Mouse (Mus musculus) inflammation-experienced regulatory T-cells, adult 6 months (primary cell): ENCODE data around the gene Supt20. TPM values are rescaled to one million over a fixed set of nuclear protein-coding genes. Genes with fewer than 3 reads are reported as not detected.

Experiments used
- ATAC-seq: one replicate; pipeline ENCODE4 v1.8.0; 2017
- polyA plus RNA-seq, 3 experiments: library from polyadenylated mRNA; unstranded; fragments of 100-300 nt; shearing (Covaris generic); gene quantifications; one replicate each; pipeline ENCODE4 v1.2.1; 2017

Supt20 gene
- polyA plus RNA-seq, 3 experiments from 2014 or later = 167 to 260 (median 233) TPM

DNA sequence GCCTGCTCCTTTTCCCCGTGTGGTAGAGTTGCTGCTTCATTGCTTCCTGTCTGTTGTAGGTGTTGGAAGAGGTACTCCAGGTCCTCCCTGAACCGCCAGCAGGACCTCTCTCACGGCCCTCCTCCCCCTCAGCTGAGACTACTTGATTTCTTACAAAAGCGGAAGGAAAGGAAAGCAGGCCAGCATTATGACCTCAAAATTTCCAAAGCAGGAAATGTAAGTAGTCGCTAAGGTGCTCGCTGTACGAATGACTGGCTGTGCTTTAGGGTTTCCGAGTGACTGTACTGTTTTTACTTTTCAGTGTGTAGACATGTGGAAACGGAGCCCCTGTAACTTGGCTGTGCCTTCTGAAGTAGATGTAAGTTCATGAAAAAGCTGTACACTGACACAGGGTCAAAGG is 16.4 kb downstream of the Supt20 start:
- ATAC-seq = peak; percentile 94

DNA sequence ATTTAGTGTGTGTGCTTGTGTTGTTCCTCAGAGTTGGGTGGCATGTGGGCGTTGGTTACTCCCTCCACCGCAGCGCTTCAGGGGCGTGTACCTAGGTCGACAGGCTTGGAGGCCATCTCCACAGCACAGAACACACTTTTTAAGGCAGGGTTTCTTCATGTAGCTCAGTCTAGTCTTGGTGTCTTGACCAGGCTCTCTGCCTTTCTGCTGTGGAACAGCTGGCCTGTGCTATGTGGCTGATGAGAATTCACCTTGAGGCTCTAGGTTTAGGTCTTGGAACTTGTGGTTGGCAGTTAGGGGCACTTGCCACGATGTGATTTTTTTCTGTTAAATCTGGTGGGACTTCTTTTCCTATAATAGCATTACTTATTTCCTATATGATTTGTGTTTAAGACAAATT is 21.6 kb downstream of the Supt20 start, which contains the start of gene Gm21958:
Gene Gm21958, minus strand, starts transcription at position 101 of the 400 bp plus-strand sequence.
- no peak for ATAC-seq

DNA sequence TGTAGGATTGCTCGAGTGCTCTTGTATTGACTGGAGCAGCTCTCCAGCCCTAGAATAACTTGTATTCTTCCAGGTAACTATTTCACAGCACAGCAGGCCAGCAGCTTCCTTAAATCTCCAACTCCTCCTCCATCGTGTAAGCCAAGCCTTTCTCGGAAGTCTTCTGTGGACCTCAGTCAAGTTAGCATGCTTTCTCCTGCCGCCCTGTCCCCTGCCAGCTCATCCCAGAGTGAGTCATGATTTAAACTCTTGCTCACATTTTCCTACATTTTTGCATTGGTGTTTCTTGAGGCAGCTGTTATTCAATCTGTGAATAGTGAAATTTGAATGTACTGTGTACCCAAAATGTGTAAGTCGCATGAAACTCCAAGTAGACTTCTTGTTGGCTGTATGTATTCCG is 22.9 kb downstream of the Supt20 start:
- ATAC-seq = no peak

DNA sequence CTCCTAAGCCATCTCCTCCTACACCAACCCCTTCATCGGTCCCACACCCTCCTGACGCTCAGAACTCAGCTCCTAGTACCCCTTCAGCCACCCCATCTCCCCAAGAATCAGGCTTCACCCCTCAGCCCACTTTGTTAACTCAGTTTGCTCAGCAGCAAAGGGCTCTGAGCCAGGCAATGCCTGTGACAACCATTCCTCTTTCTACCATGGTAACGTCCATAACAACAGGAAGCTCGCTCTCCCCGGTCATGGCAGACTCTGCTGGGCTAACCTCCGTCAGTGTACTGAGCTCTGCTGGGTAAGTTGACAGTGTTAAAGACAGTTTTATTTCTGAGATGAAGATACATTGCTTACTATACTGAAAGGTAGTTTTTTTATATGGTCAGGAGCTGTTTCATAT is 24.7 kb downstream of the Supt20 start:
- no peak for ATAC-seq

DNA sequence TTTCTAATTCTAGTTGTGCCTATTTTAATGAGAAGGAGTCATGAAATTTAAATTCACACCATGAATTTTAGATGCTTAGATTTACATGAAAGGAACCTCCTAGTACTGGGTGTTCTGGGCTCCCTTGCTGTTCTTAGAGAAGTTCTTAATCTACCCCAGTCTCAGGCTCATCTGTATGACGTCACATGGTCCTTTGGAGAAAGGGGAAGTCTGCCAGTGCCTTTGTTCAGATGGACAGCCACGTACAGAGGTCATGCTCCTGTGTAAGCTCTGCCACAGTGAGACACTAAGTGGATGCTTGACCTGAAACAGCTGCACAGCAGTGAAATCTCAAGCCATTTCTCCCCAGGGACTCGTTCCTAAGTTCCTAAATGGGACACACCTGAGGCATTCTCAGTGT is 26.3 kb downstream of the Supt20 start:
- ATAC-seq = no peak

DNA sequence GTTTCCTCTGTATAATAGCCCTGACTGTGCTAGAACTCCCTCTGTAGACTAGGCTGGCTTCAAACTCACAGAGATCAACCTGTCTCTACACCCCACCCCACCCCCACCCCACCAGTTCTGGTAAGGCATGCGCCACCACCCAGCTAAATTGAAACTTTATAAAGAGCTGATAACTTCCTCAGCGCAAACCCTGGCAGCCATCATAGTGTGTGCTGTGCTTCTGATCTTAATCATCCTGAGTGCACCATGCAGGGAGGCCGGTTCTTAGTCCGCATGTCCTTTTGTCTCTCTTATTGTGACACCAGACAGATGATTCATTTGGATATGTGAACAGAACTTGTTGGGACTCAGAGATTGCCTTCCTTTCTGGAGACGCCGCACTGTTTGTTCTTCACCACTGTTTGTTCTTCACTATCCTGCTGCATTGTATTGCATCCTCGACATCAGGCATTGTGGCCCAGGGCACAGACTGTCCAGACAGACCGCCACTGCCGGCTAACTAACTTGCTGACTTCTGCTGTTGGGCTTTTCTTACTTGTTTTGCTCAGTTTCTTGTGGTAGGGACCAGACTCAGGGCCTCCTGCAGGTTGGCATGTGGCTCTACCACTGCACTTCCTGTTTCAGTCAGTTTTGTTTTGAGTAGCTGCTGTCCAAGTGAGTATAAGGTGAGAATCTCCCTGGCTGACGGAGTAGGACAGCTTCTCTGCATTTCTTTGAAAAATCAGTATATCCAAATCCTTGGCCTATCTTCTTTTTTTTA is 31.3 kb downstream of the Supt20 start:
- ATAC-seq = peak; percentile 90

DNA sequence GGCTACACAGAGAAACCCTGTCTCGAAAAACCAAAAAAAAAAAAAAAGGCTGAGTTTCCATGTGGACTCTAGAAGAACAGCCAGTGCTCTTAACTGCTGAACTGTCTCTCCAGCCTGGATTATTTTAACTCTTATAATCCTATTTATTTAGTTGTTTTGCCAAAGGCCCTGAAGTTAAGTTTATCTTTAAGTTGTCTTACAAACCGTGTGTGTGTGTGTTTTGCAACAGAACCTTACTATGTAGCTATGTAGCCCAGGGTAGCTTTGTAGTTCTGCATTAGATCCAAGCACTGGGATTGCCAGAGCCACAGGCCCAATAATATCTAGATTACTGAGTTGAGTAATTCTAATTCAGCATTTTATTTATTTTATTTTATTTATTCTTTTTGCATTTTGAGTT is 32.7 kb downstream of the Supt20 start:
- ATAC-seq = no peak

DNA sequence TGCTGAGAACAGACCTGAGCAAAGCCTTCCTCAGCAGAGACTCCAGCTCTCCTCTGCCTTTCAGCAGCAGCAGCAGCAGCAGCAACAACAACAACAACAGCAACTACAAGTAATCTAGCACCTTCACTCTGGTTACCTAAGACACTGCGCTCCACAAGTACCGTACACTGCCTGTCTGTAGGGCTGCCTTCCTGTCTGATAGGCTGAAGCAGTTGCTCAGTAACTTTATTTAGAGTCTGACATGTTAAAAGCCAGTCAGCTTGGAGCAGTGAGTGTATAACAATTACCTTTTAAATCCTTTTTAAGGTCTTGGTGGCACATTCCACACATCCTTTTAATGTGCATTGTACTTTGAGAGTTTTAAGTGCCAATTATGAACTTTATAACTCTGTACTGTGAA is 35.0 kb downstream of the Supt20 start:
- ATAC-seq = peak; percentile 6

DNA sequence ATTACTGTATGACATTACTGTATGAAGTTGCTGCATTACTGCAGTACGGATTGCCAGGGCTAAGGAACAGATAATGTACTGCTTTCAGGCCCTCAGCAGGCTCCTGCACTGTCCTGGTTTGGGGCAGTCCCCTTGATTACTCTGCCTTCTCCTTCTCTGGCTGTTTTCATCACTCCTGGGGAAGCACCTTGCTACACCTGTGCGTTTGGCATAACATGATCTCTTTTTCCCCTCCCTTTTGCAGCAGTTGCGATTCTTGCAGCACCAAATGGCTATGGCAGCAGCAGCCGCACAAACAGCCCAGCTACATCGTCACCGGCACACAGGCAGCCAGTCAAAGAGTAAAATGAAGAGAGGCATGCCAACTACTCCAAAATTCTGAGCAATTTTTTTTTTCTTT is 35.5 kb downstream of the Supt20 start:
- ATAC-seq = no peak

DNA sequence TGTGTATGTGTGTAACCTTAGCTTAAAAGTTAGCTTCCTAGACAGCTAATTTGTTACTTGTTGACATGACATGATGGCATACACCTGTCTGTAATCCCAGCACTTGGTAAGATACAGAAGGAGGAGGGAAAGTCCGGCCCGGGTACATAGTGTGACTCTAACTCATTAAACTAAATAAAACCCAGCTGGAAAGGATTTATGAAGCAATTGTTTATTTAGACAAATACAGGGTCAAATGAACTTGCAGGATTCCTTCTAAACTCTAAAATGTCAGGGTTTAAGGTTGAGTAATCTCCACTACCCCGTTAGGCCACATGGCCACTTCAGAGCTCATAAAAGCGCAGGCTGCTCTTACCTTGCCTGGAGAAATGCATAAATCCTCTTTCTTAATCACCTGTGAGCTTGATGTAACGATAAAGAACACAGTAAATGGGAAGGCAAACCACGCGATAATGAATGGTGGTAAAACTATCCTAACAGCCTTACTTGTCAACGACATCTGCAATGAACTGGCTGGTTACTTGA is 39.1 kb downstream of the Supt20 start:
- no peak for ATAC-seq

DNA sequence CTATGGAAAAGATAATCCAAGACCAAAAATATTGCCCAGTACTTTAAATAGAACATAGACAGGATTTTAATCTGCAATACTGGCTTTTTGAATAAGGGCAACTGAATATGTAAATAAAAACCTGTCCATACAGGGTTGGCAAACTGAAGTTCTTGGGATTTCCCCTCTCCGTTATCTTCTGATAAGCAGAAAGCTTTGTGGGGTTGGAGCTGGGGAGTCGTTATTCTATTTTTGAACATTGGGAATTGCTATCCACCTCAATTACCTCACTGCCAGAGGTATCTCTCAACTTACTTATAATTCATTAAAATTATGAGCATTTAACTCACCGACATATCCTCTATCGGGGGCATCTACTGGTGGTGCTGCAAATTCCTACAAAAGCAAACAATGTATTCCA is 39.8 kb downstream of the Supt20 start:
- no peak for ATAC-seq

DNA sequence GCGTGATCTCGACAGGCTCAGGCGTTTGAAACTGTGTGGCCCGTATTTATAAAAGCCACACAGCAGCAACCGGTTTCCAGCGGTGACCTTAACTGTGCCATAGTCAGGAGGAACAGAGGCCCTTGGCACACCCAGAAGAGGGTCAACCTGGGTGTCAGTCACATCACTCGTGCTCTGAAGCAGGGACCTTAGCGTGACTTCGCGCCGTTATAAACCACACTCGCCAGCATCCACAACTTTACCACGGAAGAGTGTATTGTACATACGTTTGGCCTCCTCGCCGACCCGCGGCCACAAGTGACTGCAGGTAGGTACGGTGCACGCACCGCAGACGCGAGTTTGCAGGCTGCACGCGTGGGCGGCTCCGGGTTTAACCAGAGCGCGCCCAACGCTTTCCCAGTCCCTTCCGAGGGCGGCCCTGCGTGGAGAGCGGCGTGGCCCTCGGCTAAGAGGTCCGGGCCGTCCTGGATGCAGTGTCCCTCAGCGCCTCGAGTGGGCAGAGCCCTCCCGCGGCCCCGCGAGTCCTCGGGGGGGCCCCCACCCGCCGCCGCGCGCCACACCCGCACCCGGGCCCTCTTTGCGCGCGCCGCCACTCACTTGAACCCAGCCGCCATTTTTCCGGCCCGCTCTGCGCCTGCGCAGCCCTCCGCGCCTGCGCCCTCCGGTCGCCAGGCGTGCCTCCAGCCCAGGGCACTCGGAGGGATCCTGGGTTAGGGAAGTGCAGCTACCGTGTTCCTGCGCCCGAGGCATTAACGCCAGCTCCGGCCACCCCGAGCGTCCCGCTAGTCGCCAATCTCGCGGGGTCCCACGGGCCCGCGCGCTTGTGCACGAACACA is 42.0 kb downstream of the Supt20 start:
- peak; percentile 74 for ATAC-seq

DNA sequence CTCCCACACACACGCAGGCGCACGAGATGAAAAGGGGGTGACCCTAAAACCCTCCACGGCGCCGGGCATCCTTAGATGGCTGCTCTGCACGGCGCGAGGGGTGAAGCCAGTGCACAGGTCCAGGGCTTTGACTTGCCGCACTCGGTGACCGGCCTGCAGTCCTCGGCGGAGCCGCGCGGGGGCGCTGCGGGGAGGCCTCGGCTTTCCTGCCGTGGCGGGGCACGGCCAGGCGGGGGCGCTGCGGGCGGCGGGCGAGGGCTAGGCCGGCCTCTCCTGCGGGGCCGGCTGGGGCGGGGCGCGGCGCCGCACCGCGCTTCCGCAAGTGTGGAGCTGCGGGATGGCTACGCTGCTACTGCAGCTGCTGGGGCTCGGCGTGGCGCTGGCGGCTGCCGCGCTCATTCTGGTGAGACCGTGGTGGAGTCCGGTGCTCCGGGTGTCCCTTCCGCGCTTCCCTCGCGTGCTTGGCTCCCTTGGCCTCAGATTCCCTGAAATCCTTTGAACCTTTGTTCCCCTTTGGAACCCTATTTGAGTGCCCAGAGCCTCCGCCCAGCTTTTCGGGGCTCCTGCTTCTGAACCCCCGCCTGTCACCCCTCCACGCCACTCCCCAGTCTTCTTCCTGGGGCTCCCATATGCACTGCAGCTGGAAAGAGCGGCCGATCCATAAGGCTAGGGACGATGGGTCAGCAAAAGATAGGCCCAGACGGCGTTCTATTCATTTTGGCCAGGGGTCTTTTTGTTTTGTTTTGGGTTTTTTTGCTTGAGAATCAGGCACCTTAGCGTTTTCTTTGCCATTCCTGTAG is 42.8 kb downstream of the Supt20 start, which contains the start of the genes Exosc8 and Alg5:
Gene Exosc8, minus strand, starts transcription at position 147 of the 800 bp plus-strand sequence.
Gene Alg5, plus strand, starts transcription at position 293 of the 800 bp plus-strand sequence.
- peak; percentile 74 for ATAC-seq

DNA sequence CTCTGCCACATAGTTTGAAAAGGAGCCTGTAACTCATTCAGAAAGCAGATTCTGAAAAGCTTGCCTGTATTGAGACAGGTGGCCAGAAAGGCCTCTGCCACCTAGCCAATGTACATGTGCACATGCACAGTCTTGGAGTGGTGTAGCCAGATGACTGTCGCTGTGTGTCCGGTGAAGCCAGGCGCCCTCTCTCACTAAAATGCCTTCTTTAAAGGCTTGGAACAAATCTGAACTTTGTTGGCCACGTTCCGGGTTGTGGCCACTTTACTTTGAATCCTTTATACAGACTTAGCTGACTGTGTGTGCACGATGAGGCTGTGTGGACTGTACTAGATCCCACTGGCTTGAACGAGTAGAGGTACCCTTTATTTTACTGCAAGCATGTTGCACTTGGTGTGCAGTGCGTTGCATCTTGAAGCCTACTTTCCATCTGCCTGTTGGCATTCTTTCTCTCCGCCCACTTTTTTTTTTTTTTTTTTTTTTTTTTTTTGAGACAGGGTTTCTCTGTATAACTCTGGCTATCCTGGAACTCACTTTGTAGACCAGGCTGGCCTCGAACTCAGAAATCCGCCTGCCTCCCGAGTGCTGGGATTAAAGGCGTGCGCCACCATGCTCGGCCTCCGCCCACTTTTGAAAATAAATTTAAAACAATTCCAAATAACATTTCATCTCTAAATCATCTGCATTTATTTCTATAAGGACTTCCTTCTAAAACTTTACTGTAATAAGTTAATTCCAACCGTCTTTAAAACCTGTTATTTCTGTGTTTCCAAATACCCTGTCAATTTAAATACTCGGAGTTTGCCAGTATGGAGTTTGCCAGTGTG is 43.7 kb downstream of the Supt20 start:
- ATAC-seq = no peak

DNA sequence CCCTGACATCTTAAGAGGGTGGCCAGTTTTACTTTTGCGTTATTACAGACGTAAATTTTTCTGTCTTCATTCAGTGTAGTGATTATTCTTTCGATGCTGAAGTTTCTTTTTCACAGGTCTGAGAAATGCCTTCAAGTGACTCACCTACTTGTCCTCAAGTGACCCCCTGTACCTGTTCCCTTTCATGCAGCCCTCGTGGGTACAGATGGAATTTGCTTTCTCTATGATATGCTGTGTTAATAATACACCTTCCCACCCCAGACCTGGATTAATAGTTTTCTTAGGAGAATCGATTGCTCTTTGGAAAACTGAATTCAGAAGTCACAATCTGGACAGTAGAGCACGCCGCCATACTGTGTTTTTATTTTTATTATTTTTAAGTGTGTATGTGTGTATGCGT is 44.7 kb downstream of the Supt20 start:
- ATAC-seq = no peak

DNA sequence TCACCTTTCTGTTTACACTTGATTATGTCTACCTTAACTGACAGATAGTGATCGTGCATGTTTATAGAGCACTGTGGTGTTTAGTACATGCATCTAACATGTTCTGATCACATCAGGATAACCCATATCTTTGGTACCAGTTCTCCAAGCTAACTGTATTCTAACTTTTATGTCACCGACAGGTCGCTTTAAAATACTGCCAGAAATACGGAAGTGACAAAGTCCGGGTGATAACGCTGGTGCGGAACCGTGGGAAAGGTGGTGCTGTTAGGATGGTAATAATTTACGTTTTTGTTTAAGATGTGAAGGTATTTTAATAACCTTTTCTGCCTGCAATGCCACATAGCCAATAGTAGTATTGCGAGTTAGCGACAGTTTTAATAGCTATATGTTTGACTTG is 49.4 kb downstream of the Supt20 start:
- ATAC-seq = no peak

DNA sequence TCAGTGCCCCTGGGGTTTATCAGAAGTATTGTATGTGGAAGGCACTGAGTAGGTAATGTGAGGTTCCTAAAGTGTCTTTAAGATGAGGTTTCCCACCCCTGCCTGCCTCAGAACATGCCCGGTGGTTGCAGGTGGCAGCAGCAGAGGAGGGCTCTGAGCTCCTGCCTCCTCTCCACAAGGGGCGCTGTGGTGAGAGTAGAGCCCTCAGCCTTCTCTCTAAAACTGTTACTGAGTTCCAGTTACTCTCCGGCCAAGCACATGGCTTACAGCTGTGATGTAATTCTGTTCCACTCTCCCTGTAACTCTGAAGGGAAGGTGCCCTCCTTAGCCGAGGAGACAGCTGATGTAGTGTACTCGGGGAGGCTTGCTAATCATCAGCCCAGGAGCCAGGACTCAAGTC is 53.2 kb downstream of the Supt20 start:
- peak; percentile 28 for ATAC-seq

DNA sequence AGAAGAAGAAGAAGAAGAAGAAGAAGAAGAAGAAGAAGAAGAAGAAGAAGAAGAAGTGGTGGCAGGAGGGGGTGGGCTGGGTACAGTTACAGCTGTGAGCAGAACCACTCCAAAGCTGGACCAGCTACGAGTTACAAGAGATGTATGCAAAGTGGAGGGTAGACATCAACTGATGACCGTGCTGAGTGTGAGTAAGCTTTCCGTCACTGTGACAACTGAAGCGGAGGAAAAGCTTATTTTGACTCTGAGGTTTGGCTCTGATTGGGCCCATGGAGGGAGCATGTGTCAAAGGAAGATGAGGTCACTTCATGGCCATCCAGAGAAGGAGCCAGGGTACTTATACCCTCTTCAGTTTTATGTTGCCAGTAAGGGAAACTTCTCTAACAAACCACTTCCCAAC is 60.8 kb downstream of the Supt20 start:
- no peak for ATAC-seq

DNA sequence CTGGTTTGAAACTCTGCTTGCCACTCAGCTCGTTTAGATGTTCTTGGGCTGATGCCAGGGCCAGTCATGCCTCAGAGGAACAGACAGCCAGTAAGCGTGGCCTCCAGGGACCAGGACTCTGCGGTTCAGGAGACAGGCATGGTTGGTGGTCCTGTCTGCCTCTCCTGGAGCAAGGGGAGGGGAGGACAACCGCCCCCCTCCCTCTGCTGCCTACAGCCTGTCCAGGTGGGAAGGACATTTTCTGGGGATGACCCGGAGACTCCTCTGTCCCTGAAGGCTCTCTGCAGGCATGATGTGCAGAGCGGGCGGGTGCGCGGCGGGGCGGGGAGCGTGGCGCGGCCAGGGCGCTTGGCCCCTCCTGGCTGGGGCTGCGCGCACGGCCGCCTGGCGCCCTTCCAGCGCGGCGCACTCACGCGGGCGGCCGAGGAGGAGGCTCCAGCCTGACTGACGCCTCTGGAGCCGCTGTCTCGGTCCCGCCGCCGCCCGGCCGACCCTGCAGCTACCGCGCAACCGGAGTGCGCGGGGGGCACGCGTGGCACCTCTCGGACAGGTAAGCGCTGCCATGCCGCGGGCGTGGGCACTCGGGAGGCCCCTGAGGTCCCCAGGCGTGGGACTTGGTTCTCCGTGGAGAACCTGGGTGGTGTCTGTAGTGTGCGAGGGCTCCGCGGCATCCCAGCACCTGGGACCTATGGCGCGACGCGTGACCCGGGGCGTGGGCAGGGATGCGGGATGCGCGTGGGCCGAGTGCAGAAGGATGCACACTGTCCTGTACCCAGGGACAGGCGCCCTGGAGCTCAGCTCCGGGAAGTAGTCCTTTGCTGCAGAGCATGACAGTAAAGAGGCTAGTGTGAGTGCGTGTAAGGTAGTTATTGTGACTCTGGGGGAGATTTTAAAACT is 62.8 kb downstream of the Supt20 start, which contains the start of gene Smad9:
Gene Smad9, plus strand, starts transcription at position 438 of the 897 bp plus-strand sequence.
- no peak for ATAC-seq

DNA sequence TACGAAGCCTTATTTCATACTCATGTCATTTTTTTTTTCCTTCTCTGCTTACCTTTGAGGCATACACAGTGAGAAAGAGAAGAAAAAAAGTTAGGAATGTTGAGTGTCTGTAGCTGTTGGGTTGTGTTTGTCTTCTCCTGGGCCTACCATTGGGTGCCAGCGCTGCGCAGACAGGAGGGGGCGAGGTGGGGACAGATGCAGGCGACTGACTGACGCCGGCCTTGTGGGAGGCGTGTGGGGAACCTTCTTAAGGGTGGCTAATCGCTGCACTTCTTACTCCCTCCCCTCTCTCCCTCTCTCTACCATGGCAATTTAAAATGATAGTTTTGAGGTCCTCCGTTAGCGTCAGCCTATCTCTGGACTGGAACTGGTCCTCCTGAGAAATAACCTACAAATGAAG is 63.5 kb downstream of the Supt20 start:
- ATAC-seq = no peak

DNA sequence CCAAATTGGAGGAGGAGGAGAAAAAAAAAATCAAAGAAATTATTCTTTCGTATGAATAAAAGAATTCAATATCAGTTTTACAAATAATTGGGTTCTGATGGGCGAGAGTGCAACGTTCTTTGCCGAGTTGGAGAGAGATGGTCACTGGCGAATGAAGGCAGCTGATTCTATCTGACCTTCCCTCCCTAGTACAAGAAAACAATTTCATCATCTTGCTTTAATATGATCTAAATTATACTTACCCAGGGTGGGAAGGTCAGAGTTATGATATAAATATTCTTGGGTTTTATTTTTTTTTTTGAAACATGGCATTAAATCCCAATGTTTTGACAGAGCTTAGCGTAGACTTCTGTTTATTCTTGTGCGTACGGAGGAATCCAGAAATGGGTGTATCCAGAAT is 64.8 kb downstream of the Supt20 start:
- ATAC-seq = no peak
